Mouse (Mus musculus): ENCODE measurements around the gene Dll4. TPM values are rescaled to one million over a fixed set of nuclear protein-coding genes. Genes with fewer than 3 reads are reported as not detected.

Dll4 gene
- polyA plus RNA-seq (2012; rRNA removed): 17.6 and 18.9 TPM in 2 replicates

DNA sequence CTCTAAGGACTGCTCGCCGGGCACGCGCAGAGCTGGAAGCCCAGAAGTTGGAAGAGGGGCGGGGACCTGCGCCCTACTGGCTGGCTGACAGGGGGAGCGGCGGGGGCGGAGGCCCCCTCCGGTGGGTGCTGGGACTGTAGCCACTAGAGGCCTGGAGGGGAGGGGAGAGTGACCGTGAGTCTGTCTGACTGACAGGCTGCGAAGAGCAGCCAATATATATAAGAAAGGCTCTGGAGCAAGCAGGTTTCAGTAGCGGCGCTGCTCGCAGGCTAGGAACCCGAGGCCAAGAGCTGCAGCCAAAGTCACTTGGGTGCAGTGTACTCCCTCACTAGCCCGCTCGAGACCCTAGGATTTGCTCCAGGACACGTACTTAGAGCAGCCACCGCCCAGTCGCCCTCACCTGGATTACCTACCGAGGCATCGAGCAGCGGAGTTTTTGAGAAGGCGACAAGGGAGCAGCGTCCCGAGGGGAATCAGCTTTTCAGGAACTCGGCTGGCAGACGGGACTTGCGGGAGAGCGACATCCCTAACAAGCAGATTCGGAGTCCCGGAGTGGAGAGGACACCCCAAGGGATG, at the start of gene Dll4:
TSS of gene Dll4 (plus strand) at position 217 of the 576 bp plus-strand sequence.
- Histone ChIP-seq H3K27ac (ENCODE audit: control insufficient read depth, insufficient read depth, low read length) (no peak within 1 kb of the TSS), H3K4me1 (replicated peaks; ENCODE audit: control insufficient read depth, insufficient read depth, low read length) (peaks cover 34% of the 10 kb centered on the region), H3K36me3 (ENCODE audit: control insufficient read depth, insufficient read depth, low read length) (no peaks in the 10 kb centered on the region), H3K27me3 (ENCODE audit: control insufficient read depth, insufficient read depth, low read length) (peaks cover 19% of the 10 kb centered on the region; the same call in 1 of the 2 replicates), H3K4me3 (ENCODE audit: control insufficient read depth, insufficient read depth, low read length) (peak within 1 kb of the TSS; percentile 19)
- TF ChIP-seq POLR2A (IDR thresholded peaks at IDR 0.05; ENCODE audit: control insufficient read depth, extremely low read depth, insufficient read depth, low read length, poor library complexity) (no peak), CTCF (IDR thresholded peaks at IDR 0.05; ENCODE audit: borderline replicate concordance, control insufficient read depth, extremely low read depth, insufficient read depth, low read length, poor library complexity) (no peak)
- DNase-seq: no peak
- WGBS: 2% methylated on average over 33 of the region's 33 CpGs

DNA sequence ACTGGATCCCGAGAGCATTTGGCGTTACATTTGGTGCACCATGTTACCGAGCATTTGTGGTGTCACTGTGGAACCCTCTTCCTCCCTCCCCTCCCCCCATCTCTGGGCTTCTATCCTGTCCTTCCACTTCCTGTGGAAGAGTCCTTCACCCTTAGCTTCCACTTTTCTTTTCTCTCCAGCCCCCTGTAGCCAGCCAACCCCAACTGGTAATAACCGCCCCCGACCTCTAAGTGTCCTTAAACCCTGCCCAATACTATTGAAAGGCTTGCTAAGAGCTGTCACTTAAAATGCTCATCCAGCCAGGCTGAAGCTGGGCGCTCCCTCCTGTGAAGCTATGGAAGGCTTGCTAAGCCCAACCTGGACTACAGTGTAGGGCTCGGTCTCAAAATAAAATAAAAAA, 48.7 kb upstream of the Dll4 start:
- WGBS: 85% methylated on average over 7 of the region's 7 CpGs
- Histone ChIP-seq H3K4me1 (replicated peaks; ENCODE audit: control insufficient read depth, insufficient read depth, low read length) (peaks cover 2% of the 10 kb centered on the region; the same call in 1 of the 2 replicates), H3K4me3 (ENCODE audit: control insufficient read depth, insufficient read depth, low read length) (no peak overlapping the region), H3K27me3 (ENCODE audit: control insufficient read depth, insufficient read depth, low read length) (no peaks in the 10 kb centered on the region), H3K36me3 (ENCODE audit: control insufficient read depth, insufficient read depth, low read length) (no peaks in the 10 kb centered on the region), H3K27ac (ENCODE audit: control insufficient read depth, insufficient read depth, low read length) (no peak overlapping the region)
- no peak for DNase-seq
- TF ChIP-seq POLR2A (IDR thresholded peaks at IDR 0.05; ENCODE audit: control insufficient read depth, extremely low read depth, insufficient read depth, low read length, poor library complexity): no peak
- TF ChIP-seq CTCF (IDR thresholded peaks at IDR 0.05; ENCODE audit: borderline replicate concordance, control insufficient read depth, extremely low read depth, insufficient read depth, low read length, poor library complexity): no peak

DNA sequence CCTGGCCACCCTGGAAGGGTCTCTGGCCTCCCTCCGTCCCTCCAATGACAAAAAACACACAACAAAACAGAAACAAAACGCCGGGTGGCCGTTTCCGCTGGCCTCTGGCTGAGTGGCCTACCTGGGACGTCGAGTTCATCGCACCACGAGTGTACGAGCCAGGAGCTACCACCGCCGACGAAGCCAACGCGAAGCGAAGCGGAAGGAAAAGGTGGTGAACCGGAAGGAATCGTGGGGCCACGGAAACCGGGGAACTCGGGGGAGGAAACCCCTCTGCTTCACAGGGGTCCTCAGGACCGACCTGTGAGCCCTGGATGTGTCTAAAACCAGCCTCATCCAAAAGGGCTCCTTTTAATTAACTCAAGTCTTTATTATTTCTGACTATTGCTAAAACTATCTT, 47.8 kb upstream of the Dll4 start:
- Histone ChIP-seq H3K4me1 (replicated peaks; ENCODE audit: control insufficient read depth, insufficient read depth, low read length) (peaks cover 2% of the 10 kb centered on the region; the same call in 1 of the 2 replicates), H3K36me3 (ENCODE audit: control insufficient read depth, insufficient read depth, low read length) (no peaks in the 10 kb centered on the region), H3K27ac (ENCODE audit: control insufficient read depth, insufficient read depth, low read length) (no peak overlapping the region), H3K27me3 (ENCODE audit: control insufficient read depth, insufficient read depth, low read length) (no peaks in the 10 kb centered on the region), H3K4me3 (ENCODE audit: control insufficient read depth, insufficient read depth, low read length) (no peak overlapping the region)
- DNase-seq: no peak
- 97% methylated on average over 23 of the region's 23 CpGs for WGBS
- TF ChIP-seq POLR2A (IDR thresholded peaks at IDR 0.05; ENCODE audit: control insufficient read depth, extremely low read depth, insufficient read depth, low read length, poor library complexity): no peak
- no peak for TF ChIP-seq CTCF (IDR thresholded peaks at IDR 0.05; ENCODE audit: borderline replicate concordance, control insufficient read depth, extremely low read depth, insufficient read depth, low read length, poor library complexity)

DNA sequence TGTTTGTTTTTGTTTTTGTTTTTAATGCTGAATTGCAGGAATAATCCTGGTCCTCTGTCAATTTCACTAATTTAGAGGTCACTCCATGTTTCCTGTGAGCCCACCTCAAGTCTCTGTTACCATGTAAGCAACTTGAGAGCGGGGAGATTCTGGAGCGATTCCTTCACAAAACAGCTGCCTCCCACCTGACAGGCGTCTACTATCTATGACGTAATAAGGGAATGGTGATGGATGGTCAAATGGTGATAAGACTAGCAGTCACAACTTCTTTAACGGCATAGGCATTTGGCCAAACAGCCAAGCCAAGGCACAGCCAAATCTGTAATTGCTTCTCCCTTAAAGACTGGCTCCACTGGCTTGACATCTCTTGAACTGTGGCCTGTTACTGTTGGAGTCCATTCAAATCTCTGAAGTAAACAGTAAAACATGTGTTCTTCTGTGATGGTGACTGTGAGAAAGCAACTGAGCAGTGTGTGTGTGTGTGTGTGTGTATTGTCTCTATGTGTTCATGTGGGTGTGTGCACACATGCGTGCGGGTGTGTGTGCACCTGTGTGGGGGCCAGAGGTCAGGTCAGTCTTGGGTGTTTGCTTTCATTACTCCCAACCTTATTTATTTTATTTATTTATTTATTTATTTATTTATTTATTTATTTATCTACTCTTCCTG, 43.6 kb upstream of the Dll4 start:
- DNase-seq: no peak
- WGBS: 95% methylated on average over 7 of the region's 7 CpGs
- H3K4me1 ChIP-seq (replicated peaks; ENCODE audit: control insufficient read depth, insufficient read depth, low read length): no peaks in the 10 kb centered on the region
- TF ChIP-seq POLR2A (IDR thresholded peaks at IDR 0.05; ENCODE audit: control insufficient read depth, extremely low read depth, insufficient read depth, low read length, poor library complexity): no peak
- no peak for TF ChIP-seq CTCF (IDR thresholded peaks at IDR 0.05; ENCODE audit: borderline replicate concordance, control insufficient read depth, extremely low read depth, insufficient read depth, low read length, poor library complexity)
- no peaks in the 10 kb centered on the region for H3K27me3 ChIP-seq (ENCODE audit: control insufficient read depth, insufficient read depth, low read length)
- H3K36me3 ChIP-seq (ENCODE audit: control insufficient read depth, insufficient read depth, low read length): no peaks in the 10 kb centered on the region
- no peak overlapping the region for H3K27ac ChIP-seq (ENCODE audit: control insufficient read depth, insufficient read depth, low read length)
- no peak overlapping the region for H3K4me3 ChIP-seq (ENCODE audit: control insufficient read depth, insufficient read depth, low read length)

DNA sequence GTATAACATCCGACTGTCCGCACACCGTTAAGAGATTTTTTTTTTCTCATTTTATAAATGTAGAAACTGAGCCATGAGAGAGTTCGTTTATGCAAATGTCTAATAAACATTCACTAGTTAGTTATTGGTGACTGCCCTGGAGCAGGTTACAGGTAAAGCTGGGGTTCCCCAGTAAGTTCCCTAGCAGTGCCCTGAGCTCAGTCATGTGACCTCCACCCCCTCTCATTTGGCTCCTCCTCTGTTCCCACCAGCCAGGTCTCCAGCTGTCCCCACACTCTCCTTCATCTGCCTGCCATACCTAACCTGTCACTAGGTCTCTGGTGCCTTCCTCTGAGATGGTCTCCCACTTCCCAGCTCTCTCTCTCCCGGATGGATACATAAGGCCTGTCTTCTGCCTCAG, 38.2 kb upstream of the Dll4 start:
- DNase-seq: no peak
- Histone ChIP-seq H3K27me3 (ENCODE audit: control insufficient read depth, insufficient read depth, low read length) (no peaks in the 10 kb centered on the region), H3K36me3 (ENCODE audit: control insufficient read depth, insufficient read depth, low read length) (no peaks in the 10 kb centered on the region; the same call in 1 of the 2 replicates), H3K4me3 (ENCODE audit: control insufficient read depth, insufficient read depth, low read length) (no peak overlapping the region), H3K4me1 (replicated peaks; ENCODE audit: control insufficient read depth, insufficient read depth, low read length) (peaks cover 11% of the 10 kb centered on the region), H3K27ac (ENCODE audit: control insufficient read depth, insufficient read depth, low read length) (no peak overlapping the region)
- WGBS: 96% methylated on average over 5 of the region's 5 CpGs
- TF ChIP-seq POLR2A (IDR thresholded peaks at IDR 0.05; ENCODE audit: control insufficient read depth, extremely low read depth, insufficient read depth, low read length, poor library complexity): no peak
- no peak for TF ChIP-seq CTCF (IDR thresholded peaks at IDR 0.05; ENCODE audit: borderline replicate concordance, control insufficient read depth, extremely low read depth, insufficient read depth, low read length, poor library complexity)

DNA sequence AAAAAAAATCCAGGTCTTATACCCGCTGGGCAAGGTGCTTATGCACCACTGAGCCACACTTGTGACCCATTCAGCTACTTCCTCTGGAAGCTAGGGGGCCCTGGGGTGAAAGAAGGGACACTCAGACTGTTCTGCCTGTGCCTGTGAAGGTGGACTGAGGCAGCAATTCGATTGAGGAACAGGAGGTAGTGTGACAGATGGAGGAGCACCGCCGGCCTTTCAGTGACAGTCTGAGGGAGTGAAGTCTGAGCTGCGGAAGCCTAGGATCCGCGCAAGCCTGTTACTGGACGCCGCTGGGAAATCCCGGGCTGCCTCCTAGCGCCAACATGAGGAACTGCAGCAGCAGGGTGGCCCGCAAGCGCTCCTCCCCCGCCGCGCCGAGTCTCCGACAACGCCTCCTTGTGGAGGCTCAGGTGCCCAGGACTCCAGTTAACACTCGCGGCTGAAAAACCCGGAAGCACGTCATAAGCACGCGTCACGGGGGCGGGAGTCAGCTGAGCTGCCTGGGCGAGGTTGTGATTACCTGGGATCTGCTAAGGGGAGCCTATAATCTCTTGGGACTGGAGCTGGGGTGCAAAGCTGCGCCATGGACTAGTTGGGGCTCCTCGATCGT, 37.2 kb upstream of the Dll4 start, which contains the start of gene Vps18:
TSS of gene Vps18 (plus strand) at position 471 of the 613 bp plus-strand sequence.
- H3K27me3 ChIP-seq (ENCODE audit: control insufficient read depth, insufficient read depth, low read length): no peaks in the 10 kb centered on the region

More for the DNA sequence above, 37.2 kb upstream of the Dll4 start, which contains the start of gene Vps18:
- Histone ChIP-seq H3K36me3 (ENCODE audit: control insufficient read depth, insufficient read depth, low read length) (no peaks in the 10 kb centered on the region; the same call in 1 of the 2 replicates), H3K4me3 (ENCODE audit: control insufficient read depth, insufficient read depth, low read length) (peak within 1 kb of the TSS; percentile 67), H3K4me1 (replicated peaks; ENCODE audit: control insufficient read depth, insufficient read depth, low read length) (peaks cover 11% of the 10 kb centered on the region), H3K27ac (ENCODE audit: control insufficient read depth, insufficient read depth, low read length) (peak within 1 kb of the TSS; percentile 14; the same call in 1 of the 2 replicates)
- TF ChIP-seq POLR2A (IDR thresholded peaks at IDR 0.05; ENCODE audit: control insufficient read depth, extremely low read depth, insufficient read depth, low read length, poor library complexity) (no peak), CTCF (IDR thresholded peaks at IDR 0.05; ENCODE audit: borderline replicate concordance, control insufficient read depth, extremely low read depth, insufficient read depth, low read length, poor library complexity) (peak; percentile 99)
- peak; percentile 97 for DNase-seq
- WGBS: under 1% methylated on average over 31 of the region's 31 CpGs

Measured in thymus, adult 2 months (tissue).